Mouse (Mus musculus) erythroblast, embryonic 14.5 days (primary cell): ENCODE measurements around the gene Gm5134.

Experiments used
- GATA1 ChIP-seq: IDR thresholded peaks from 2 replicates; pipeline ENCODE4 v1.6.1; 2012; ENCODE audit warnings: low read length, inconsistent platforms, mixed read lengths
- TAL1 ChIP-seq: IDR thresholded peaks from 3 replicates; pipeline ENCODE4 v1.6.1; 2012; ENCODE audit warnings: low read length, inconsistent platforms, mixed read lengths

DNA sequence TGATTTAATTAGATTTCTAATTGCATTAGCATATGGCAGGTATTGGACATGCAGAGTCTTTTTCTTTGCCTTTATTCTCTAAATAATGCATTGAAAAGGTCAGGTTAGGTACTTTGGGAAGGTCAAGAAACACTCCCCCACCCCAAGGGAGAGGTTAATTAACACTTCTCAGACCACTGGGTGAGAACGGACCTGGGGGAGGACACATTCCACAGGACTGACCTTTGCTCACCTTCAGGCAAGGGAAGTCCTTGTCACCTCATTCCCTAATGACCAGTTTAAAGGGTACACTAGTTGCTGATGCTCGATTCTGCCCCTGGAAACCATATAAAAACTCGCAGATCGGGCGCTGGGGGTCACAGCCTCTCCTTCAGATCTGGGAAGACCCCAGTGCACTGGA is 75.0 kb downstream of the Gm5134 start:
- TF ChIP-seq GATA1: no peak
- no peak for TF ChIP-seq TAL1
